Mouse (Mus musculus) E14TG2a.4 (cell line): ENCODE measurements around the gene Nup214.

Source experiments
- CTCF ChIP-seq: conservative IDR thresholded peaks from 2 replicates; pipeline ENCODE4 v1.5.1; 2014; ENCODE audit warnings: low read length
- POU5F1 ChIP-seq: IDR thresholded peaks from 2 replicates; pipeline ENCODE4 v1.6.1; 2014; ENCODE audit warnings: low read length, borderline replicate concordance

GRCm38 (mm10) chr2:32037279-32037858 is 63.1 kb downstream of the Nup214 start:
- no peak for TF ChIP-seq CTCF
- TF ChIP-seq POU5F1 = no peak
